Mouse (Mus musculus) gonadal fat pad, adult 2 months (tissue): ENCODE data around the gene Lrrc46. TPM values are rescaled to one million over a fixed set of nuclear protein-coding genes. Genes with fewer than 3 reads are reported as not detected.

Source experiments
- DNase-seq: peaks from one replicate; pipeline ENCODE4 v3.0.0-alpha.2; 2012; ENCODE audit warnings: low read depth
- polyA plus RNA-seq: library from polyadenylated mRNA; depleted of rRNA; stranded (reverse); fragments of >200 nt; gene quantifications from 2 replicates; pipeline ENCODE4 v1.2.3, GENCODE M21; 2012

The Lrrc46 gene
- polyA plus RNA-seq, 1 experiment: 4.9 TPM

DNA sequence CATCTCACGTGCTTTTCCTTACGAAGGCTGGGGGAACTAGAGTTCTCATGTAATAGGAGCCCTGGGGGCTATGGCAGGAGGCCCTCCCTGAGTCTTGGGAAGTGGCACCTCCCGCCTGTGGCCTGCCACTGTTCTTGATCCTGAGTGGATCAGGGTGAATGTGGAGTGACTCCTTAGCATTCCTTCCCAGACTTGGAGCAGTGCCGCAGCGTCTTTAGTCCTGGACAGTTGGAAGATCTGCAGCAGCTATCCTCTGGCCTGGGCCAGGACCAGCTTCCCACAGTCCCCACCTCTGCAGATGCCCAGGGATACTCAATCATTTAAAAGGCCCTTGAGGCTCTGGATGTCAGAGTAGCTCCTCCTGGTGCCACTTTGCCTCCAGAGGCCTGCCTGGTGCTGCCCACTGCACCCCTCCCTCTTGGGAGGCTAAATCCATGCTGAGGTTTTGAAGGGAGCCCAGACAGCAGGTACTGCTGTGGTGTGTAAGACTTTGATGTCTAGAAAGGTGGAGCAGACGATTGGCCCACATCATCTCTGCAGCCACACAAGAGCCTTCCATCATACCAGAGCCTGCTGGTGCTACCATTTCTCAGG lies 8.4 kb upstream of the Lrrc46 start:
- no peak for DNase-seq

DNA sequence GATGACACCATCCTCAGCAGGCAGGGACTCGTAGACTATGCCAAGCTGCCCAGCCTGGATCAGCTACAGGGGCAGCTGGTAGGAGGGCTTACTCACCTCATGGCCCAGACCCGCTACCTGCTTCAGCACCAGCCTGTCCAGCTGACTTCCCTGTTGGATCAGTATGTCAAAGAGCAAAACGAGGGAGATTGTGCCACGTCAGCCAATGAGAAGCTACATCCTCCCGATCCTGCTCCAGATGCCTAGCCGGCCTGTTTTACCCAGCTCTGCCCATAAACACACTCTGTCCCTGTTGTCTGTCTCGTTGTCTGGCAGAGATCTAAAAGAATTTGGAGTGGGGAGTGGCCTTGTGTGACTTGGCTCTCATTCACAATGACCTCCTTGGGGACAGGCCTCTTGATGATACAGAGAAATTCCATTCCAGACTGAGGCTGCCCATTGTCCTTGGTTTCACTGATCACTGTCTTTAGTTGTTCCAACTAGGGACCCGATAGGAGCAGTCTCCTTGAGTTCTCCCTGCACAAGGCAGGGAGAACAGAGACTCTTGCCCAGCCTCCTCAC lies 7.0 kb upstream of the Lrrc46 start:
- DNase-seq: no peak

DNA sequence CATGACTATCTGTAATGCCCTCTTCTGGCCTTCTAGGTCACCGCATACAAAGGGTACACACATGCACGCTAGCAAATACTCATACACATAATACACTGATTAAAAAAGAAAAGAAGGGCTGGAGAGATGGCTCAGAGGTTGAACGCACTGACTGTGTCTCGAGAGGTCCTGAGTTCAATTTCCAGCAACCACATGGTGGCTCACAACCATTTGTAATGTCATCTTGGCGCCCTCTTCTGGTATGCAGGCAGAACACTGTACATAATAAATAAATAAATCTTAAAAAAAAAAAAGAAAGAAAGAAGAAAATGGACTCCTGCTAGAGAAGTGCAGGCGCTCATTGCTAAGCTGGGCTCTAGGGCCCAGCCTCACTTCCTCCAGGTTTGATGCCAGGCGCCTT lies 4.7 kb upstream of the Lrrc46 start:
- DNase-seq: no peak

- no peak for DNase-seq
Observed at GRCm38 (mm10) chr11:97044902-97045301, 3.7 kb upstream of the Lrrc46 start.

GRCm38 (mm10) chr11:97040301-97041021 lies 746 bp downstream of the Lrrc46 start:
- DNase-seq: no peak

DNA sequence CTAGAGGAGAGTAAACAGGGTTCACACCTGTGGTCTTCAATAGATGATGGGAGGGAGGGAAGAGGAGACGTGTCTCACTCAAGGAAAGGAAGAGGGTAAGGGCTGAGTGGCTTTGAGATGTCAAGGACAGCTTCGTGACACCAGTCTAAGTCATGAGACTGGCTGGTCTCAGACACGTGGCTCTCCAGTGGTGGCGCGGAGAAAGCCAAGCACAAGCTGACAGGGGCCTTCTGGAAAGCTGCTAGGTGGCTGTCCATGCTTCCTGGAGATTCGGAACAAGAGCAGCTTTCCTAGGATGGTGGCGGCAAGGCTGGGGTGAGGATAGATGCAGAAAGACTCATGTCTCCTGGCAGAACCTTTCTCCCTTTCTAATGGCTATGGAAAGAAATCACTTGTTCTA lies 2.3 kb downstream of the Lrrc46 start:
- no peak for DNase-seq

- DNase-seq: peak; percentile 77
Observed at GRCm38 (mm10) chr11:97036141-97036540, 5.1 kb downstream of the Lrrc46 start.

DNA sequence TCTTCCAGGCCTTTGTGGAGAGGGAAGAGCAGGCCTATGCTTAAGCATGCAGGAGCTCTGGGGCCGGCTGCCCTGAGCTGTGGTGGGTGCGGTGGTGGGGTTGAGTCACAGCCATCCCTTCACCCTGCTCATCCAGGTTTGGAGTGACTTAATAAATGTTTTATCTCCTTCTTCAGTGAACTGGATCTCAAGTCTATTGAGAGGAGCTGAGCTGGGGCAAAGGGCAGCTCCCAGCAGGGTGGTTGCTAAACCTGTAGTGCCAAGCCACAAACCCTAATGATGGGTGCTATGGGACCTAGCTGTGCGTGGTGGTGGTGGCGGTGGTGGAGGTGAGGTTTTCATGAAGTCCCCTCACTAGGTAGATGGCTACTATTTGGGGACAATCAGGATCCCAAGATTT lies 7.4 kb downstream of the Lrrc46 start:
- DNase-seq: no peak

DNA sequence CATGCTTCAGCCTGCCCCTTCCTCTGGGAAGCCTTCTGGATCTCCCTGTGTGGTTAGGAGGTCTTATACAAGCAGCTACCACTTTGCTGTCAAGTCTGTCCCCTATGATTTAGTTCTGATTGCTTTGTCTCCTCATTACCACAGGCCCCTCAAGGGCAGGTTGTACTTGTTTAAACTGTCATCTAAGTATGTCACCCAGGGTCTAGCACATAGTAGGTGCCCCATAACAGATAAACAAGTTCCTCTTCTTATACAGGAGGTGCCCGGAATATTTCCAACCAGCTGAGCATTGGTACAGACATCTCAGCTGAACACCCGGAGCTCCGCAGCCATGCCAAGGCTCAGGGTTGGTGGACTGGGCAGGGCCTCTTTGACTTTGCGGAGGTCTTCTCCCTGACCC lies 8.7 kb downstream of the Lrrc46 start:
- DNase-seq: no peak

GRCm38 (mm10) chr11:97031977-97032376 lies 9.2 kb downstream of the Lrrc46 start:
- no peak for DNase-seq

DNA sequence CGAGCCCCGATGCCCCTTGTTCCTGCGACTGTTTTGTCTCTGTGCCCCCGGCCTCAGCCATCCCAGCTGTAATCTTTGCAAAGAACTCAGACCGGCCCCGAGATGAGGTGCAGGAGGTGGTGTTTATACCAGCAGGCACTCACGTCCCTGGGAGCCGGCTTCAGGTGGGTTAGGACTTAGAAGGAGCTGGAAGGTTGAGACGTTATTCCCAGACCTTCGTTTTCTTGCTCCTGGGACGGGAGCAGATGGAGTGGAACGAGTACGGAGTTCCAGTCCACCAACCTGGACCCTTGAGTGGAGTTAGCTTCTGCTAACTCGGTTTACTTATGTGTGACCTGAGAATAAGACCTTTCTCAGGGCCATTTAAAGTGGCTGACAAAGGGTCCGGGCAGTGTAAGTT lies 10.8 kb downstream of the Lrrc46 start:
- no peak for DNase-seq

DNA sequence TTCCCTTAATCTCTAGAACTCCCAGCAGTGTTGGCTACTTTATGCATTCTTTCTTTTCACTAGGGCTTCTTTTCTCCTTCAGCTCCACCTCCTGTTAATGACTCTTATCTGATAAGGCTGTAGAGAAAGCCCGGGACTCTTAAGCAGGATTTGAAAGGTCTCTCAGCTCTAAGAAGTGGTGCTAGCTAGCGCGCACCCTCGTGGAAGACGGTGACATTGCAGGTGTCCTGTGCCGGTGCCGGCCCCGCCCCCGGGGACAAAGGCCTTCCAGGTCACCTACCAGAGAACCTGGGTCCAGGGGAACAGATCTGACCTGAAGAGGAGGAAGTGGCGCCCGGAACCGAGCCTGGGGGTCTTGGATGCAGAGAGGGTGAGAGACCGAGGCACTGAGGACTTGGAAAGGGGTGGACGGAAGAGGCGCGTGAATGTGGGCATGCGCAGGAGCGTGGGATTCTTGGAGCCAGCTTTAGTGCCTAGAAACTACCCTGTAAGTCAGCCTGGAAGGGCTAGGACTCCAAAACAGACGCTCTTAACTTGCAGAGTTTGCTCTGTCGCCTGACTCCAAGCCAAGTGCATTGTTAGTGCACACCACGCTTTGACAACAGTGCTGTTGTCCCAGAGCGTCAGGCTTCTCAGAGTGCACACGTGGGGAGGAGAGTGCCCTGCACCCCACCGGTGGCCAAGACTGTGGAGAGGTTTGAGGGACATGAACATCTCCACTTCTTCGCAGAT lies 11.4 kb downstream of the Lrrc46 start, which contains the start of gene Scrn2:
TSS of gene Scrn2 (plus strand) at position 253 of the 732 bp plus-strand sequence.
- DNase-seq: no peak

DNA sequence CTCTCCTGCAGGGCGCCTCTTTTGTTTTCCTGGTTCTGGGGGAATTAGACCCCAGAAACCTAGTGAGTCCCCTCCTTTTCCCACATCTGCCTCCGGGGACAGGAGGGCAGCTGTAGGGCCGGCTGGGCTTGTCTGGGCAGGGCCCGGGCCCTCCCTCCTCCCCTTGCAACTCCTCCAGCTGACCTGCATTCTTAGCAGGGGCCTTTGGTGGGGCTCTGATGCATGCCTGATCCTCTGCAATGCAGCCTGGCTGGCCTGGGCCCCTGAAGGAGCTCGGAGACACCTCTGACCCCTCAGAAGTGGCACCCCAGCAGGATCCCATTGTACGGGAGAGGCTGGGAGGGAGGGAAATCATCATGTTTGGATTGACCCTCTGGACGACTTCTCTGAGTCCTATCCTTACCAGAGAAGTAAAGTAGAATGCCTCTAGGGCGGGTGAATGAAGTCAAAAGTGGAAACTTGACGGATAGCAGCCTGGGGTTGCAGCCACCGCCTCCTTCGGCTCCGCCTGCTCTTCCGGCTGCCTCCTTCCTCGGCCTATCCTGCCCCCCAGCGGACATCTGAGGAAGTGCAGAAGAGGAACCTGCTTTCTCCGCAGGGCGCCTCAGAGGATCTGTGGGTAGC lies 15.4 kb downstream of the Lrrc46 start:
- DNase-seq: no peak

DNA sequence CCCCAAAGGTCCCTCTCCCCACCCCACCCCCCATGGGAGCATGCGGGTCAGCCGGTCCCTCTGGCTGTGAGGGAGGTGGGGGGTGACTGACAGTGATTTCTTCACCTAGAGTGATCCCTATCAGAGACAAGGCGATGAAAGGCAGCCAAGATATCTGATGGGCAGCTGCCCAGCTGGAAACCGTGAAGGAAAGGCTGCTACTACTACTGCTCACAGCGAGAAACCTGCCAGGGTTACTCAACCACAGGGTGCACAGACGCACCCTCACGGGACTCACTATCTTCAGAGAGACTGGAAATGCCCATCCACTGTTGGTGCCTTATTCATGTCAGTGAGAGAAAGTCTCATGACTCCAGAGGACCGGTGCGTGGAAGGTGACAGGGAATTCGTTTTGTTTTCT lies 16.2 kb downstream of the Lrrc46 start:
- DNase-seq: peak; percentile 90

DNA sequence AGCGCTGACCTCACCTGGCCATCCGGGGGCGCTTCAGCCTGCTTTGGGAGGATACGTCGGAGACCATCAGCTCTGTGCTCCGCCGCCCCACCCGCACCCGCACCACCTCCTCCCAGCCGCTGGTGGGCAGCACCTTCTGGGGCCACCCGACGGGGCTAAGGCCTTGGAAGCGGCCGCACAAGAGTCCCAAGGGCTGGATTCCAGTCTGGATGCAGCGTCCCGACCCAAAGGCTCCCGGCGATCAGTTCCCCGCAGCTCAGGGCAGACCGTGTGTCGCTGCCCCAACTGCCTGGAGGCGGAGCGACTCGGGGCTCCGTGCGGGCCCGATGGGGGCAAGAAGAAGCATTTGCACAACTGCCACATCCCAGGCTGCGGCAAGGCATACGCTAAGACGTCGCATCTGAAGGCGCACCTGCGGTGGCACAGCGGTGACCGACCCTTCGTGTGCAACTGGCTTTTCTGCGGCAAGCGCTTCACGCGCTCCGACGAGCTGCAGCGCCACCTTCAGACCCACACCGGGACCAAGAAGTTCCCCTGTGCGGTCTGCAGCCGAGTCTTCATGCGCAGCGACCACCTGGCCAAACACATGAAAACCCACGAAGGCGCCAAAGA lies 19.2 kb downstream of the Lrrc46 start:
- DNase-seq: no peak

DNA sequence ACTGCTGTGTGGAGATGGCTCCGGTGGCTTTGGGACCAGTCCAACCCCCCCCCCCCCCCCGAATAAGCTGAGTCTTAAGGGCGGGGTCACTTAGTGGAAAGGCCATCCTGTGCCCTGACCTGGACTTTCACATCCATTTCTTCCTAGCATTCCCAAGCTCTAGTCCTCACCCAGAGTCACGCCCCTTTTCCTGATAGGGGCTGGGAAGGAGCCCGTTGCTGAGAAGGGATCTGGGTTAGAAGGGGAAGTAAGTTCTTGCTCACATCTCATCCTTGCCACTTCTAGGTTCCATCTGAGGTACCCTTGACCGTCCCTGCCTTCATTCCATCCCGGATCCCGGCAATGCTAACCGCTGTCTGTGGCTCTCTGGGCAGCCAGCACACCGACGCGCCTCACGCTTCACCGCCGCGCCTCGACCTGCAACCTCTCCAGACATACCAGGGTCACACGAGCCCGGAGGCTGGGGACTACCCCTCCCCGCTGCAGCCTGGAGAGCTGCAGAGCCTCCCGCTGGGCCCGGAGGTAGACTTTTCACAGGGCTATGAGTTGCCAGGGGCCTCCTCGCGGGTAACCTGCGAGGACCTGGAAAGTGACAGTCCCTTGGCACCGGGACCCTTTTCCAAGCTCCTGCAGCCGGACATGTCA lies 20.0 kb downstream of the Lrrc46 start:
- DNase-seq: no peak

GRCm38 (mm10) chr11:97019345-97019708 lies 21.9 kb downstream of the Lrrc46 start:
- no peak for DNase-seq

DNA sequence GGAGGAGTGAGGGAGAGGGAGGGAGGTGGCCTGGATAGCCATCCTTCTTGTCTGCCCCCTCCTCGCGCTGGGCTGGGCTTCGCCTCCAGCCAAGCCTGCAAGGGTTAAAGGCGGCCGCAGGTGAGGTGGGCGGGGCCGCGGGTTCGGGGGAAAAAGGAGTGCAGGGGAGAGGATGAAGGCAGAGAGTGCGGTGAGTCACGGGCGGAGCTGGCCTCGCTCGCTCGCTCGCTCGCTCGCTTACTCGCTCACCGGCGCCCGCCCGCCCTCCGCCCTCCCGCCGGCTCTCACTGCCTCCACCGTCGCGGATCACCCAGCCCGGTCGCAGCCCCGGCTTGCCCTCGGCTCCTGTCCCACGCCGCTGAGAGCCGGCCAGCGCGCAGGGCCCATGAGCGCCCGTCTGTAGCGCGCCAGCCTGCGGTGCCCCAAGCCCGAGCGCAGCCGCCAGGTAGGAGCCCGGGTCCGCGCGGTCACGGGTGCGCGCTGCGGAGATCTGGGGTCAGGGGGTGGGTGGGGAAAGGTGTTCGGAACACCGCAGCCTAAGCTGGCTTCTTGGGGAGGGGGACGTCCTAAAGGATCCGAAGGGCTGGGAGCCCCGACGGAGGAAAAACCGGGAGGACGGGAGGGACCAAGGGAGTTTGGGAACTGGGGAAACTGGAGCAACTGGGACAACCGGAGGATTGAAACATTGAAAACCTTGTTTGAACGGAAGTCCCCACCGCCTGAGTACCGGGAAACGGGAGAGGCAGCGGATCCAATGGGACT lies 22.4 kb downstream of the Lrrc46 start:
- DNase-seq: no peak

- DNase-seq: no peak
Observed at GRCm38 (mm10) chr11:97017696-97018582, 23.3 kb downstream of the Lrrc46 start.
